Mouse (Mus musculus): ENCODE measurements around the gene Ociad2.

- TF ChIP-seq POLR2A (IDR thresholded peaks at IDR 0.05; ENCODE audit: control insufficient read depth, extremely low read depth, insufficient read depth, low read length, poor library complexity), result no peak
- TF ChIP-seq CTCF (IDR thresholded peaks at IDR 0.05; ENCODE audit: borderline replicate concordance, control insufficient read depth, extremely low read depth, insufficient read depth, low read length, poor library complexity), result no peak
These were observed 45.8 kb downstream of the Ociad2 start for GRCm38 (mm10) chr5:73295016-73295415.
